Mouse (Mus musculus) hematopoietic multipotent progenitor cell, adult 10-12 weeks (in vitro differentiated cells): ENCODE results near the gene Olfr731. TPM values are rescaled to one million over a fixed set of nuclear protein-coding genes. Genes with fewer than 3 reads are reported as not detected.

Experiments
- polyA plus RNA-seq: library from polyadenylated mRNA; stranded (reverse); fragments of >175 nt; gene quantifications from 2 replicates; pipeline ENCODE4 v1.2.3, GENCODE M21; 2012; ENCODE audit warnings: low replicate concordance

The Olfr731 gene
- not detected in 2 replicates for polyA plus RNA-seq

DNA sequence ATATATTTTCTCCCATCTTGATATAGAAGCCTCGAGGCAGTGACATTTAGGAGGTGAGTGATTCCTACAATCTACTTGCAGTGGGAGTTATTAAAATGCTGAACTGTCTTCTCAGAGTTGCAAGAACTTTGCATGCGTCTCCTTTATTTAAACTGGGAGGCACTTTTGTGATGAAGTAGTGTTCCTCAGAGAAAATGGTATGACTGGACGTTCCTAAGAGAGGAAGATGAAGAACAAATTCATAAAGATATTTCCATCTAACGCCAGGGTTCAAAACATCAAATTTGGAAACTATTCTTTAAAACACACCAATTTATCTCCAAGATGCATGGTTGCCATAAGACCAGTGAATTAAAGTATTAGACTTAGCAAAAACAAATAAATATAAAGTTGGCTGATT is at the start of gene Olfr731:
Olfr731 (minus strand) TSS at position 101 of the 400 bp plus-strand sequence.

DNA sequence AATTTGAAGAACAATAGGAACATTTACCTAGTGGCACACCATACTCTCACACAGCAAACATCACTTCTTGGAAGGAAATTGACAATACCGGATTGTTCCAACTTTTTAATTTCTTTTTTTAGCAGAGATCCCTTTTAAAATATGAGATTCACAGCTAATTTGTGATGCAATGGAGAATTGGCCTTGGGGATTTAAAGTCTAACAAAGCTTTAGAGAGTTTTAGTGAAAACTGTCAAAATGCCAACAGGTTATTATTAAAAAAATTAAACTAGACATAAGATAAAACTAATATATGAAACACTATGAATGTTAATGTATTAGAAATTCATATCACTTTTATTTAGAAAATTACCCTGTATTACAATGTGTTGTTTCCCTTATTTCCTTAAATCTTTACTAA is 42.4 kb upstream of the Olfr731 start, which contains the start of gene Olfr732:
Olfr732 (minus strand) TSS at position 101 of the 400 bp plus-strand sequence.

GRCm38 (mm10) chr14:50188098-50188497 is 53.6 kb downstream of the Olfr731 start, which contains the start of gene Olfr730:
TSS of gene Olfr730 (minus strand) at chr14:50188198.

Other genes starting within 250 kb of the Olfr731 start
- gene Olfr725, start 201.5 kb downstream of the Olfr731 start, polyA plus RNA-seq = not detected in 2 replicates
- gene Olfr726, start 150.9 kb downstream of the Olfr731 start, polyA plus RNA-seq = not detected in 2 replicates
- not detected in 2 replicates for gene Olfr727, start 118.7 kb downstream of the Olfr731 start, polyA plus RNA-seq
- gene Olfr728, start 99.2 kb downstream of the Olfr731 start, polyA plus RNA-seq = not detected in 2 replicates
- gene Olfr729, start 89.0 kb downstream of the Olfr731 start, polyA plus RNA-seq = not detected in 2 replicates
- not detected in 2 replicates for gene Olfr730, start 53.7 kb downstream of the Olfr731 start, polyA plus RNA-seq
- not detected in 2 replicates for gene Olfr732, start 42.3 kb upstream of the Olfr731 start, polyA plus RNA-seq
- gene Olfr733, start 59.7 kb upstream of the Olfr731 start, polyA plus RNA-seq = not detected in 2 replicates
- 0.13 TPM in 1 of 2 replicates, not detected in the other for gene Olfr734, start 84.9 kb upstream of the Olfr731 start, polyA plus RNA-seq
- not detected in 2 replicates for gene Olfr735, start 107.0 kb upstream of the Olfr731 start, polyA plus RNA-seq
- gene Tlr11, start 116.0 kb upstream of the Olfr731 start, polyA plus RNA-seq = 0.39 and 0.90 TPM in 2 replicates
- not detected in 2 replicates for gene Olfr736, start 139.3 kb upstream of the Olfr731 start, polyA plus RNA-seq
- gene Olfr738, start 165.7 kb upstream of the Olfr731 start, polyA plus RNA-seq = not detected in 2 replicates
- not detected in 2 replicates for gene Olfr739, start 176.8 kb upstream of the Olfr731 start, polyA plus RNA-seq
- not detected in 2 replicates for gene Olfr740, start 203.7 kb upstream of the Olfr731 start, polyA plus RNA-seq
- not detected in 2 replicates for gene Olfr741, start 230.9 kb upstream of the Olfr731 start, polyA plus RNA-seq